Mouse (Mus musculus): Measurements from ENCODE around the gene Ybx1. TPM values are rescaled to one million over a fixed set of nuclear protein-coding genes. Genes with fewer than 3 reads are reported as not detected.
A peak's percentile ranks its signal among the peaks of the same experiment; 100 is the strongest.

The Ybx1 gene
- total RNA-seq, 2 experiments from 2014 or later = 547 to 553 TPM

DNA sequence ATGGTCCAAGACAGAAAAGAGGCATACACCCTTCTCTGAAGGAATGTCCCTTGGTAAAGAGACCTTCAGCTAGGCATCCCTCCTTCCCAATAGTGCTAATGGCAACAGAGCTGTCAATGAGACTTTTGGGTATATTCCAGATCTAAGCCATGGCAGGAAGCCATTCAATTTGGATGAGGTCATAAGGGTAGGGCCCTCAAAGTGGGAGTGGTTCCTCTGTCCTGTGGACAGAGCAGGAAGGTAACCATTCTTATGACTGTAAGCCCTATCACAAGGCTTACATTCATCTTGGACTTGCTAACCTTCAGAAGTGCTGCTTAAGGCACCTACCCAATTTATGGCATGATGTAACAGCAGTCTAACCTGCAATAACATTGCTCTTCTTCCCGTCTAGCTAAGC lies 19.8 kb downstream of the Ybx1 start:
- no peak for DNase-seq

GRCm38 (mm10) chr4:119266606-119267005 lies 27.8 kb downstream of the Ybx1 start:
- no peak for DNase-seq

- DNase-seq = no peak
Observed at GRCm38 (mm10) chr4:119263459-119263858, 30.9 kb downstream of the Ybx1 start.

- no peak for DNase-seq
Observed at GRCm38 (mm10) chr4:119262483-119262882, 31.9 kb downstream of the Ybx1 start.

DNA sequence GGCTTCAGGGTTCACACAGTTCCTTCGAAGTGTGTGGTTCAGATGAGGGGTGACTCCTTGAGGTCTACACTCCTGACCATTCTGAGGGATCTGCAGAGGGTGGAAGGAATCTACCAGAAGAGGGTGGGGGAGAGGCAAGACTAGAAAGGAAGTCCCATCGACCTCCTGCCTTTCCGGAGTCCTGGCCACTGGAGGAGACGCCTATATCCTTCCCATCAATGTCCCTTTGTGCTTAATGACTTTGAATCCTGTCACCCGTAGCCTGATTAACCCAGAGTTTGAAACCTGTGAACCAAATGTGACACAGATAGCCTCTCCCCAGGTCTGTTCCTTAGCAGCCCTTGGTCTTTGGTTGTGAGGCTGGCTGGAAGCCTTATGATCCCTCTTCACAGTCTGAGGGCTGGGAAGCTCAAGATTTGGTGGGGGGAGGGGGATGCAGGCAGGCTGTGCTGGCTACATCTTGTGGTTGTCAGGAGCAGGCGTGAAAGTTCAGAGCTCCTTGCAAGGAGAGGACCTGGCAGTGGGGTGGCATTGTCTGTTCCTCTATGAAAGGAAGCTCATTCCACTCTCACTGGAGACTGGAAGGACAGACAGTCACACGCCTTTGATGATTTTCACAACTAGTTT lies 33.2 kb downstream of the Ybx1 start:
- no peak for DNase-seq

DNA sequence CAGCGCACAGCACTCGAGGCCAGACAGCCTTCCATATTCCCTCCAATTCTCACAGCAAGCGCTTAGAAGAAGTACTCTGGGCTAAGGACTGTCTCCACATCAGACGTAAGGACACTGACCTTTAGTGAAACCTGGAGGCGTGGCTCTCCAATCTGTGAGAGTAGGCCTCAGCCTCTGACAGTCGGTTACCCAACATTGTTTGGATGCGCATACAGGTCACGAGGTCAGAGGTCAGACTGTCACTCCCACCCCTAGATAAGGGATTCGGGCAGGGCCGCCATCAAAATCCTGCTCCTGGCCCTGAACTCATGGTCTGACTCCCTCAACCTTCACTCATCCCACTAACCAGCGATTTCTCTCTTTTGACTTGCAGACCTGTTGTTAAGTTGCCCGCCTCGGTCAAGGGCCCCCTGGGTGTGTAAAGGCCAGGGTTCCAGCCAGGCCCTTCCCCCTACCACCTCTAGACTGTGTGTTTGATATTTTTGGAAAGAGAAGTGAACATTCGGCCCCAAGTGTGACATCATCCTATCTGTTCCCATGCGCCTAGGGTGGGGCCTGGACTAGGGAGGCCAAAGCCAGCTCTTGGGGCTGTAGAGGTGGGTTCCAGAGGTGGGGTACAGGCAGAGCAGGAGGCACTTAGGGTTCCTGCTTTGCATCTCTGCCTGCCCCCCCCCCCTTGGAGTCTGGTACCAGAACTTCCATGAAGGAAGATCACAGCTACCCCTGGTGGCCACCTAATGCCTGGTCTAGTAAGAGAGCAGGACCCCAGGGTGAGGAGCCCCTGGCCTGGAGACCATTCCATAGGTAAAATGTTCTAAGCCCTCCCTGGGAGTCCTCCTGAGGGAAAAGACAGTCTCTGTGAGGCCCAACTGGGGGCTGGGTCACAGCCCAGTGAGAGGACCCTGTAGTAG lies 34.8 kb downstream of the Ybx1 start:
- no peak for DNase-seq

- no peak for DNase-seq
Observed at GRCm38 (mm10) chr4:119257083-119257482, 37.3 kb downstream of the Ybx1 start.

- DNase-seq = no peak
Observed at GRCm38 (mm10) chr4:119255351-119255750, 39.1 kb downstream of the Ybx1 start, which contains the start of gene Cldn19. Gene Cldn19, plus strand, starts transcription at chr4:119255414.

- DNase-seq = no peak
Observed at GRCm38 (mm10) chr4:119254012-119254618, 40.3 kb downstream of the Ybx1 start.

DNA sequence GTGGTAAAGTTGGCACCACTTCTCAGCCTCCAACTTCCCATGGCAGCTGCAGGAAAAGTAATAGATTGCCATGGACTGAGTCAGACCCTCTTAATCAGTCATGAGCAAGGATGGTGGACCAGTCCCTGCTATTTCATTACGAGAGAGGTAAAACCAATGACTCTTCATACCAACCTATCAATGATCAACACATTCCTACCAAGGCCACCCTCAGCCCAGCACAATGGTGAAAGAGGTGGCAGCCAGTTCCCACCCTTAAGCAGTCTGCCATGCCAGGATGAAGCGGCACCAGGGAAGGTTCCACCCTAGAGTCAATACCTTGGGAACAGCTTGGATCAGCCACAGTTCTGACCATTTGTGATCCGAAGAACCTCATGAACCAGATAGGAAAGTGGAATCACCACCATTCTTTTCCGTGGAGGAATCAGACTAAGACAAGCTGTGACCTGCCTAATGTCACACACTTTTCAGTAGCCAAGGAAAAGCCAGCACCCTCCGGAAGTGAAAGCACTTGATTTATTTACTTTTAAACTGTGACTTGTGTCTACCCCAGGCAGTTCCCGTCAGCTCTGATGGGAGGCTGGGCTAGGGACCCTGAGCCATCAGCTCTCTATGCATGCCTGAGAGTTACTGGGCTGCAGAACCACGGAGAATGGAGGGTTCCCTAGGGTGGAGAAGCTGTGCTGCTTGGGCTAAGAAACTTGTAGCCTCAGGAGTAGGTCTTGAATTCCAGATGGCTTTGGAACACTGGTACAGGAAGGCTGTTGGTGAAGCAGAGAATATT lies 42.2 kb downstream of the Ybx1 start:
- no peak for DNase-seq

- no peak for DNase-seq
Observed at GRCm38 (mm10) chr4:119248407-119248965, 45.9 kb downstream of the Ybx1 start.

- DNase-seq = peak; percentile 80
Observed at GRCm38 (mm10) chr4:119247462-119248235, 46.8 kb downstream of the Ybx1 start.

DNA sequence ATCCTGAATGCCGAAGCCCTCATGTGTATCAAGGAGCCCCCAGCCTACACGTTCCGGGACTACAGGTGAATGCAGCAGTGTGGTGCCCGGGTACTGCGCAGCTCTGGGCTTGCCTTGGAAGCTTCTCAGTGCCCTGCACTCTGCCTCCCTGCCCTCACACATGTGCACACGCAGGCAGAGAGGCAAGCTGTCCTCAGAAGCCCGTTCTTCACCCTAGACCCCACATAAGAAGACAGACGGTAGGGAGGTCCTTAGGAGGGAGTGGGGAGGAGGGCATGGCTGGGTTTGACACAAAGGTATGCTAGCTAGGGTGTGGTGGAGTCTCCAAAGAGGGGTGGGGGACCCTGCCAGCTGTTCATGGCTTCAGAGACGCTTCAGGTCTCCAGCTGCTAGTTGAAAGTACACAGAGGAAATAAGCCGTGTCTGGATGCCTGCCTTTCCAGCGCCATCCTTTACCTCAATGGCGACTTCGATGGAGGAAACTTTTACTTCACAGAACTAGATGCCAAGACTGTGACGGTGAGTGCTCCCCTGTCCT lies 47.6 kb downstream of the Ybx1 start:
- DNase-seq = no peak

DNA sequence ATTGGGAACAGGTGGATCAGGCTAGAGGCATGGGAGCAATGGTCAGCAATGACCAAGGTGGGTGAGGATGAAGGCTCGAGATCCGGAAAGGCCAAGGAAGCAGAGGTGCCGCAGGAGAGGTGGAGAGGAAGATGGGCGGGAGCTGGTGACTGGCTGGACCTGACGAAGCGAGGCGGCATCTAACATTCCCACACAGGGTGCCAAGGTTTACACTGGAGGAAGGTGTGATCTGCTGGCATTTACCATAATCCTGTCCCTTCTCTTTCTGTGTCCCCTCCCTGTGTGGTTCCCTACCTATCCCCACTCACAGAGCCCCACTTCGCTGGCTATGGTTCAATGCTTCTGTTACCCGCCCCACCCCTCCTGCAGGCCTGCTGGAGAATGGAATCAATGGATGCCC lies 48.4 kb downstream of the Ybx1 start:
- no peak for DNase-seq

GRCm38 (mm10) chr4:119245556-119245955 lies 48.8 kb downstream of the Ybx1 start:
- no peak for DNase-seq

- DNase-seq = no peak
Observed at GRCm38 (mm10) chr4:119244468-119245240, 49.8 kb downstream of the Ybx1 start.

DNA sequence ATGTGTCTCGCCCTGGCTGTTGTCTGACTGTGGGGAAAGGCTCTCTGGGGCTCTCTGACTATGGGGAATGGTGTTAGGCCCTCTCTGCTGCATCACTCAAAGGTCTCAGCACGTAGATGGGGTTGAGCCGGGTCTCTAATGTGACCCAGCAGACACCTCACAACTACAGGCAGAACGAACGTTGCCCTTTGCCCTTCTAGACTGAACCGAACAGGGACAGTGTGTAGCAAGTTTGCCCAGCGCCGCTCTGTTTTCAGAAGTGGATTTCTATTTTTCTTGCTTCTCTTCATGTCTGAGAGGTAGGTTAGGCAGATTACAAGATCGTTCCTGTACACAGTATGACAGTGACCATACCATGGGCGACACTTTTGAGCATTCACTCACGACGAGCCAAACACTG lies 51.8 kb downstream of the Ybx1 start:
- DNase-seq = no peak

DNA sequence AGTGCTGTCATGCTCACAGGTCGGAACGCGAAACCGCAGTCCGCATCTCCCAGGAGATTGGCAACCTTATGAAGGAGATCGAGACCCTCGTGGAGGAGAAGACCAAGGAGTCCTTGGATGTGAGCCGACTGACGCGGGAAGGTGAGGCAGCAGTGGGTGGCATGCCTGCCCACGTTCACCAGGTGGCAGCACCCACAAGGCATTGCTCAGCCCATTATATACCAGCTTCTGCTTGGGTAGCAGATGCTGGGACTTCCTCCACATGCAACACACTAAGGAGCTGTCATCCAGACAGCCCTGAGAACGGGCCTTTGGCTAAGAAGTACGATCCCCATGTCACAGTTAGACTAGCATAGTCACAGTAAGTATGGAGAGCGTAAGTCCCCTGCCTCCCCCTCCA lies 52.7 kb downstream of the Ybx1 start:
- DNase-seq = no peak

DNA sequence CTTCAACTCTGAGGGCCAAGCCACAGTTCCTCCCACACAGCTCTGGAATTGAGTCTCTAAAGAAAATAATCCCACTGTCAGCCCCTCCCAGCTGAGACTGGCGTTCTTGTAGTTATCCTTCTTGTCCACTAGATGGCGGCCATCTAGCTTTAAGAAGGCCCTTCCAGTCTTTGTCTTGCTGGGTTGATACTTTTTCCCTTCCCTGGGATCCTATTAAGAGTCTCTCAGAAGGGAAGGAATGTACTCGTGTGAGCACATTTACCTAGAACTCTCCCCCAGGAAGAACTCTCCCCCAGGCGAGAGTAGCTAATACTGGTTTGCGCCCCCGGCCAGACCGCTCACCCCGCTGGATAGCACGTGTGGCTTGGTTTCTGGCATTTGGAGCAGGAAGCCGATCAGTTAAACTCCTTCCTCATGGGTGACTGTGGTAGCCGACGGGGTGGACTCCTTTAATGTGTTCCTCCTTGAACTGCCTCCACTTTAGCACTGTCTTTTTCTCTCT lies 55.2 kb downstream of the Ybx1 start:
- no peak for DNase-seq

GRCm38 (mm10) chr4:119238661-119239060 lies 55.7 kb downstream of the Ybx1 start:
- no peak for DNase-seq

All from gastrocnemius, postnatal 10 days (tissue).